Mouse (Mus musculus) MEL (cell line): ENCODE measurements at regions not wholly inside any gene's neighbourhood (a gene's known extent, or its start where the extent isn't known, plus 50 kb on each side); places are given as distances from the start of the nearest gene placed in this dataset.

Experiments used
- DNase-seq: peaks from one replicate; pipeline ENCODE4 v3.0.0; 2011; ENCODE audit warnings: low read depth, low spot score
- H3K27ac ChIP-seq: 2 replicates; pipeline ENCODE4 v1.5.1; 2012; ENCODE audit warnings: low read depth, mild to moderate bottlenecking, control low read depth, low read length, moderate library complexity; ENCODE audit not compliant: control insufficient read depth
- H3K27me3 ChIP-seq, 2 experiments: fragments of 150-350 bp in 1 of 2; sonication (generic) in 1 of 2; 2 replicates each; pipeline ENCODE4 v1.6.1; 2012; ENCODE audit warnings: low read length in 2 of 2, mild to moderate bottlenecking in 2 of 2, improper control_type of control experiment in 1 of 2, moderate library complexity in 1 of 2; ENCODE audit not compliant: insufficient read depth in 2 of 2, control insufficient read depth in 1 of 2
- H3K36me3 ChIP-seq, 2 experiments: 2 replicates each; pipeline ENCODE4 v1.6.1; 2012 to 2014; ENCODE audit warnings: low read length in 2 of 2, improper control_type of control experiment in 1 of 2, inconsistent platforms in 1 of 2, mild to moderate bottlenecking in 1 of 2; ENCODE audit not compliant: insufficient read depth in 2 of 2, control insufficient read depth in 1 of 2
- H3K4me1 ChIP-seq, 2 experiments: fragments of 150-350 bp in 1 of 2; sonication (generic) in 1 of 2; 2 replicates each; pipeline ENCODE4 v1.6.1; 2012; ENCODE audit warnings: low read length in 2 of 2, improper control_type of control experiment in 1 of 2, mild to moderate bottlenecking in 1 of 2; ENCODE audit not compliant: insufficient read depth in 2 of 2, control insufficient read depth in 1 of 2
- H3K4me3 ChIP-seq, 2 experiments: fragments of 150-350 bp in 1 of 2; sonication (generic) in 1 of 2; 2 replicates each; pipeline ENCODE4 v1.5.1; 2012; ENCODE audit warnings: low read depth in 2 of 2, low read length in 2 of 2, mild to moderate bottlenecking in 2 of 2, moderate library complexity in 2 of 2, control low read depth in 1 of 2, improper control_type of control experiment in 1 of 2; ENCODE audit not compliant: control insufficient read depth in 1 of 2, insufficient read depth in 1 of 2
- H3K79me2 ChIP-seq: 2 replicates; pipeline ENCODE4 v1.6.1; 2012; ENCODE audit warnings: mild to moderate bottlenecking, low read length, moderate library complexity; ENCODE audit not compliant: control insufficient read depth, poor library complexity, insufficient read depth
- H3K9ac ChIP-seq: 2 replicates; pipeline ENCODE4 v1.6.1; 2012; ENCODE audit warnings: low read depth, mild to moderate bottlenecking, control low read depth, low read length, moderate library complexity; ENCODE audit not compliant: control insufficient read depth, poor library complexity, severe bottlenecking
- H3K9me3 ChIP-seq: fragments of 150-350 bp; sonication (generic); replicated peaks from 2 replicates; pipeline ENCODE4 v1.6.1; 2012; ENCODE audit warnings: mild to moderate bottlenecking, low read length, improper control_type of control experiment, moderate library complexity; ENCODE audit not compliant: insufficient read depth
- CHD1 ChIP-seq: IDR thresholded peaks from 2 replicates; pipeline ENCODE4 v1.6.1; 2012; ENCODE audit warnings: low read depth, mild to moderate bottlenecking, inconsistent platforms, low read length, improper control_type of control experiment
- CHD2 ChIP-seq: IDR thresholded peaks from 2 replicates; pipeline ENCODE4 v1.6.1; 2011; ENCODE audit warnings: low read length, improper control_type of control experiment
- CTCF ChIP-seq, 3 experiments: IDR thresholded peaks in 2 of 3; conservative IDR thresholded peaks in 1 of 3; 2 replicates each; pipeline ENCODE4 v1.5.1; 2011 to 2012; ENCODE audit warnings: low read length in 3 of 3, low read depth in 2 of 3, mild to moderate bottlenecking in 2 of 3, improper control_type of control experiment in 1 of 3, inconsistent platforms in 1 of 3, mixed read lengths in 1 of 3, moderate library complexity in 1 of 3; ENCODE audit not compliant: control insufficient read depth in 1 of 3, insufficient read depth in 1 of 3, poor library complexity in 1 of 3, severe bottlenecking in 1 of 3
- ETS1 ChIP-seq: IDR thresholded peaks from 2 replicates; pipeline ENCODE4 v1.6.1; 2012; ENCODE audit warnings: low read depth, mild to moderate bottlenecking, inconsistent platforms, low read length, improper control_type of control experiment, moderate library complexity
- GABPA ChIP-seq: IDR thresholded peaks from 2 replicates; pipeline ENCODE4 v1.6.1; 2012; ENCODE audit warnings: low read depth, mild to moderate bottlenecking, inconsistent platforms, low read length, improper control_type of control experiment, moderate library complexity
- KAT2A ChIP-seq: conservative IDR thresholded peaks from 2 replicates; pipeline ENCODE4 v1.6.1; 2012; ENCODE audit warnings: low read depth, low read length, improper control_type of control experiment, inconsistent platforms
- MAX ChIP-seq: IDR thresholded peaks from 2 replicates; pipeline ENCODE4 v1.6.1; 2011; ENCODE audit warnings: low read length, improper control_type of control experiment
- MAZ ChIP-seq: IDR thresholded peaks from 2 replicates; pipeline ENCODE4 v1.6.1; 2012; ENCODE audit warnings: low read depth, mild to moderate bottlenecking, inconsistent platforms, low read length, improper control_type of control experiment
- MXI1 ChIP-seq: IDR thresholded peaks from 2 replicates; pipeline ENCODE4 v1.6.1; 2011; ENCODE audit warnings: mild to moderate bottlenecking, low read depth, low read length, improper control_type of control experiment
- MYC ChIP-seq: IDR thresholded peaks from 2 replicates; pipeline ENCODE4 v1.6.1; 2011; ENCODE audit warnings: low read depth, mild to moderate bottlenecking, low read length, improper control_type of control experiment, moderate library complexity
- NELFE ChIP-seq: IDR thresholded peaks from 2 replicates; pipeline ENCODE4 v1.6.1; 2011; ENCODE audit warnings: low read depth, low read length, improper control_type of control experiment
- NRF1 ChIP-seq: IDR thresholded peaks from 2 replicates; pipeline ENCODE4 v1.6.1; 2014; ENCODE audit warnings: low read depth, mild to moderate bottlenecking, inconsistent platforms, low read length, improper control_type of control experiment, moderate library complexity; ENCODE audit not compliant: poor library complexity, insufficient read depth, severe bottlenecking
- RAD21 ChIP-seq: IDR thresholded peaks from 2 replicates; pipeline ENCODE4 v1.6.1; 2011; ENCODE audit warnings: mild to moderate bottlenecking, low read depth, low read length, improper control_type of control experiment
- RCOR1 ChIP-seq: IDR thresholded peaks from 2 replicates; pipeline ENCODE4 v1.6.1; 2012; ENCODE audit warnings: low read depth, mild to moderate bottlenecking, inconsistent platforms, low read length, improper control_type of control experiment
- SIN3A ChIP-seq: IDR thresholded peaks from 2 replicates; pipeline ENCODE4 v1.6.1; 2012; ENCODE audit warnings: low read length, improper control_type of control experiment, inconsistent platforms
- TAL1 ChIP-seq: IDR thresholded peaks from 2 replicates; pipeline ENCODE4 v1.6.1; 2012; ENCODE audit warnings: mild to moderate bottlenecking, inconsistent platforms, low read length, moderate library complexity, mixed read lengths
- TCF12 ChIP-seq: IDR thresholded peaks from 2 replicates; pipeline ENCODE4 v1.6.1; 2014; ENCODE audit warnings: low read depth, mild to moderate bottlenecking, inconsistent platforms, low read length, improper control_type of control experiment, moderate library complexity
- UBTF ChIP-seq: IDR thresholded peaks from 2 replicates; pipeline ENCODE4 v1.6.1; 2012; ENCODE audit warnings: low read depth, mild to moderate bottlenecking, inconsistent platforms, low read length, improper control_type of control experiment, moderate library complexity, borderline replicate concordance; ENCODE audit not compliant: insufficient read depth
- ZKSCAN1 ChIP-seq: IDR thresholded peaks from 2 replicates; pipeline ENCODE4 v1.6.1; 2012; ENCODE audit warnings: low read depth, mild to moderate bottlenecking, inconsistent platforms, low read length, improper control_type of control experiment, moderate library complexity

- Histone ChIP-seq H3K9ac (no peak overlapping the region), H3K36me3 (no peaks in the 10 kb centered on the region), H3K27ac (no peak overlapping the region), H3K27me3 (no peaks in the 10 kb centered on the region), H3K79me2 (no peaks in the 10 kb centered on the region), H3K9me3 (no peaks in the 10 kb centered on the region), H3K4me1 (no peaks in the 10 kb centered on the region), H3K4me3 (no peak overlapping the region)
- DNase-seq: no peak
- TF ChIP-seq MAZ (no peak), SIN3A (no peak), TCF12 (no peak), TAL1 (no peak), RCOR1 (no peak), KAT2A (no peak), RAD21 (no peak), MAX (no peak), NELFE (no peak)
Measured at GRCm38 (mm10) chr10:99938901-99939300, 76.5 kb upstream of the Kitl start.

GRCm38 (mm10) chr10:99937921-99938618 lies 77.4 kb upstream of the Kitl start:
- H3K9ac ChIP-seq: no peak overlapping the region
- H3K4me3 ChIP-seq: no peak overlapping the region
- no peaks in the 10 kb centered on the region for H3K27me3 ChIP-seq
- no peaks in the 10 kb centered on the region for H3K4me1 ChIP-seq
- TF ChIP-seq MAX (no peak), RCOR1 (no peak), ZKSCAN1 (no peak), KAT2A (no peak), RAD21 (no peak), ETS1 (no peak), GABPA (no peak), UBTF (no peak), NRF1 (no peak)
- no peaks in the 10 kb centered on the region for H3K9me3 ChIP-seq
- H3K79me2 ChIP-seq: no peaks in the 10 kb centered on the region
- no peaks in the 10 kb centered on the region for H3K36me3 ChIP-seq
- H3K27ac ChIP-seq: no peak overlapping the region
- DNase-seq: no peak

DNA sequence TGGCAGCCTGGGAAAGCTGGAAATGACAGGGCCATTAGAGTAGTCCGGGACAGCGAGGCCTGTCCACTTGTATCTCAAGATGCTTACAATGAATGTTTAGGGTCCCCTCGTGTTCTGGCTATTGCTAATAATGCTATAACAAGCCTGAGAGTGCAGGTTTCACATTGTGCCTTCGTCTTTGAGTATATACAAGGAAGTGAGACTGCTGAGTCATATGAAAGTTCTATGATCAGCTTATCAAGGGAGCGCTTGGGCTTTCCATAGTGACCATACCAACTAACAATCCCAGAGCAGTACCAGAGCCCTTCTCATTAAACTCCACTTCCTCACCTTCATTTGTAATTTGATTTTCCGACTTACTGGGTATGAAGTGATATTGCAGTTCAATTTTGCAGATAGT lies 86.2 kb upstream of the Kitl start:
- H3K9me3 ChIP-seq: no peaks in the 10 kb centered on the region
- no peak for DNase-seq
- H3K27ac ChIP-seq: no peak overlapping the region
- no peak overlapping the region for H3K9ac ChIP-seq
- no peaks in the 10 kb centered on the region for H3K4me1 ChIP-seq
- no peak overlapping the region for H3K4me3 ChIP-seq
- no peaks in the 10 kb centered on the region for H3K27me3 ChIP-seq
- no peaks in the 10 kb centered on the region for H3K79me2 ChIP-seq
- TF ChIP-seq CHD1: no peak
- TF ChIP-seq KAT2A: no peak
- no peak for TF ChIP-seq ETS1
- TF ChIP-seq MAZ: no peak
- TF ChIP-seq TCF12: no peak
- no peak for TF ChIP-seq MYC
- TF ChIP-seq CHD2: no peak
- no peak for TF ChIP-seq ZKSCAN1
- no peak for TF ChIP-seq CTCF (IDR thresholded peaks at IDR 0.05 in 2 of 3, conservative IDR thresholded peaks at IDR 0.05 in 1 of 3; ENCODE audit: control insufficient read depth in 1 of 3, insufficient read depth in 1 of 3, low read depth in 2 of 3, low read length in 3 of 3, poor library complexity in 1 of 3, severe bottlenecking in 1 of 3)
- no peak for TF ChIP-seq MXI1
- H3K36me3 ChIP-seq: no peaks in the 10 kb centered on the region
